Mouse (Mus musculus) forebrain, embryonic 15.5 days (tissue): ENCODE results near the gene Cpeb2. TPM values are rescaled to one million over a fixed set of nuclear protein-coding genes. Genes with fewer than 3 reads are reported as not detected.

Experiments used
- ATAC-seq: fragments of 200-750 bp; cut with Nextera tagmentation; replicated peaks from 2 replicates; pipeline ENCODE4 v1.8.0; 2017; ENCODE audit warnings: mild to moderate bottlenecking, moderate TSS enrichment, moderate library complexity
- H3K27ac ChIP-seq: fragments of 300-500 bp; sonication (generic); replicated peaks from 2 replicates; pipeline ENCODE4 v1.5.1; 2015; ENCODE audit warnings: mild to moderate bottlenecking, inconsistent platforms
- H3K27me3 ChIP-seq: fragments of 300-500 bp; sonication (generic); 2 replicates; pipeline ENCODE4 v1.6.1; 2015; ENCODE audit warnings: inconsistent platforms
- H3K36me3 ChIP-seq: fragments of 300-500 bp; sonication (generic); 2 replicates; pipeline ENCODE4 v1.6.1; 2015; ENCODE audit warnings: mild to moderate bottlenecking, inconsistent platforms
- H3K4me1 ChIP-seq: fragments of 300-500 bp; sonication (generic); 2 replicates; pipeline ENCODE4 v1.6.1; 2015; ENCODE audit warnings: inconsistent platforms
- H3K4me2 ChIP-seq: fragments of 300-500 bp; sonication (generic); replicated peaks from 2 replicates; pipeline ENCODE4 v1.6.1; 2015; ENCODE audit warnings: mild to moderate bottlenecking, inconsistent platforms
- H3K4me3 ChIP-seq: fragments of 300-500 bp; sonication (generic); 2 replicates; pipeline ENCODE4 v1.5.1; 2015; ENCODE audit warnings: mild to moderate bottlenecking, inconsistent platforms
- H3K9ac ChIP-seq: fragments of 300-500 bp; sonication (generic); replicated peaks from 2 replicates; pipeline ENCODE4 v1.6.1; 2015; ENCODE audit warnings: mild to moderate bottlenecking, inconsistent platforms
- H3K9me3 ChIP-seq: fragments of 300-500 bp; sonication (generic); 2 replicates; pipeline ENCODE4 v1.6.1; 2016; ENCODE audit warnings: inconsistent platforms
- WGBS: fragments of 180-500 bp; shearing (Covaris S2); methylation state at CpG from one replicate; pipeline ENCODE4 v1.1.7; 2015; ENCODE audit warnings: mixed read lengths; 5-methylcytosine and 5-hydroxymethylcytosine counted together
- polyA plus RNA-seq: library from polyadenylated mRNA; unstranded; fragments of >200 nt; fragmentation: Nextera tagmentation; extraction: Ambion mirVana; gene quantifications from 2 replicates; pipeline ENCODE4 v1.2.1, GENCODE M21; 2015

Cpeb2 gene
- polyA plus RNA-seq, 1 experiment from 2014 or later = 7.3 TPM

DNA sequence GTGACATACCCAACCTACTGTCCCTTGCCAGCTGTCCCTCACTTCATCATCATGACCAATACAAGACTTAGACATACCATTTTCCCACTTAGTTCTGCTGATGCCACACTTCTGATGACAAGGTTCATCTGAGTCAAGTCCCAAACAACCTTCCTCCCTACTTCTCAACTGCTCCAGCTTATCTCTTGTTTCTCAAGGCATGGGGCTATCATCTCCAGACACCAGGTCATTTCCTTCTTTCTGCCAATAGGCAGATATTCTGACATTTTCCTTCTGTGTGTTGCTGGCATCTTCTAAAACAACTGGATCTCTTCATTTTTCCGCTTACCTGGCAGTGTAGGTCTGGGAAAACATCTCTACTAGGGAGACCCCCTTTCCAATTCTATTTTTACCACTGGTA, 104.2 kb downstream of the Cpeb2 start:
- WGBS = 79% methylated on average over 1 of the region's 1 CpGs
- Histone ChIP-seq H3K27ac (no peak overlapping the region), H3K9me3 (no peaks in the 10 kb centered on the region), H3K9ac (no peak overlapping the region), H3K27me3 (no peaks in the 10 kb centered on the region), H3K4me2 (no peak overlapping the region), H3K36me3 (no peaks in the 10 kb centered on the region), H3K4me3 (no peak overlapping the region), H3K4me1 (peaks cover 2% of the 10 kb centered on the region; the same call in 1 of the 2 replicates)
- ATAC-seq = no peak

DNA sequence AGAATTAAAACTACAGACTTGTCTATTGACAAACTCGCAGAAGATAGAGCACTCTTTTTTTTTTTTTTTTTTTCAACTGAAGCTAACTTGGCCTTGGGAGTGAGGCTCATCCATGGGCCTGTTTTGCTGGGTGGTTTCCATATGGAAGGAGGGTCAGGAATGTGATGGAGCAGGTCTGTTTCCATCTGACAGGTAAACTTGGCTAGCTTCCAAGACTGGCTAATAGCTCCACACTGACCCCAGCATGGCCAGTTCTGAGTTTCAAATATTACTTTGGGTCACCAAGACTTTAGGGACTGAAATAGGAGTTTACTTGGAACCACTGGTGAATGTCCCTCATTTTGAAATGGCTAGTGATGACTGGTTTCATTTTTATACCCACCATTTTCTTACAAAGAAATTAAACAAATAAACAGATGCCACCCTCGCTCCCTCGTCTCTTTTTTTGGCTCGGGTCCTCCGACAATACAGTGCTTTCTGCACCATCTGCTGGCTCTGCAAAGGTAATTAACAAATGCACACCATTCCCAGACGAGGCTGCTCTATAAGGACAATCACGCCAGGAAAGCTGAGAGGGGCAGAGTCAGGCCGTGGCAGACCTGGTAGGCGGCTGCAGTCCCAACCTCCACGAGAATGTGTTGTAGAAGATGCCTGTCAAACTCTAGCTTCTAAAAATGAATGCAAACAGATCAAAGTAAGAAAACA, 106.0 kb downstream of the Cpeb2 start:
- no peaks in the 10 kb centered on the region for H3K9me3 ChIP-seq
- no peak overlapping the region for H3K9ac ChIP-seq
- H3K4me3 ChIP-seq = no peak overlapping the region
- H3K36me3 ChIP-seq = no peaks in the 10 kb centered on the region
- WGBS = 31% methylated on average over 10 of the region's 10 CpGs
- peak overlapping the region; percentile 39; the same call in 1 of the 2 replicates for H3K27ac ChIP-seq
- no peak overlapping the region for H3K4me2 ChIP-seq
- ATAC-seq = peak; percentile 92
- no peaks in the 10 kb centered on the region for H3K27me3 ChIP-seq
- H3K4me1 ChIP-seq = peaks cover 2% of the 10 kb centered on the region; the same call in 1 of the 2 replicates
